Mouse (Mus musculus) gastrocnemius, adult 8-10 months (tissue): Measurements from ENCODE around the gene Tbc1d10a. TPM values are rescaled to one million over a fixed set of nuclear protein-coding genes. Genes with fewer than 3 reads are reported as not detected.
A peak's percentile ranks its signal among the peaks of the same experiment; 100 is the strongest.

Experiments
- DNase-seq, 2 experiments: peaks; one replicate each; pipeline ENCODE4 v3.0.0; 2022; ENCODE audit warnings: low spot score in 2 of 2
- total RNA-seq, 4 experiments: library from RNA; stranded (reverse); gene quantifications; 2 replicates each; pipeline ENCODE4 v1.2.4; 2022

The Tbc1d10a gene
- total RNA-seq, result 1 to 10 TPM; 2.7 to 4.5 (median 3.7) TPM

- peak; percentile 96 to 97 for DNase-seq
Observed at GRCm38 (mm10) chr11:4186486-4187317, at the start of gene Tbc1d10a. Gene Tbc1d10a, plus strand, starts transcription at chr11:4186789.

- no peak for DNase-seq
Observed at GRCm38 (mm10) chr11:4138964-4139363, 47.6 kb upstream of the Tbc1d10a start.

- DNase-seq, result no peak
Observed at GRCm38 (mm10) chr11:4141505-4141904, 45.1 kb upstream of the Tbc1d10a start.

- DNase-seq, result no peak
Observed at GRCm38 (mm10) chr11:4142352-4142751, 44.2 kb upstream of the Tbc1d10a start.

GRCm38 (mm10) chr11:4143281-4144062, 43.1 kb upstream of the Tbc1d10a start:
- DNase-seq, result no peak

- DNase-seq, result no peak
Observed at GRCm38 (mm10) chr11:4146381-4146780, 40.2 kb upstream of the Tbc1d10a start.

- DNase-seq, result no peak
Observed at GRCm38 (mm10) chr11:4147098-4147497, 39.5 kb upstream of the Tbc1d10a start.

GRCm38 (mm10) chr11:4148120-4148519, 38.5 kb upstream of the Tbc1d10a start:
- DNase-seq, result no peak

- no peak for DNase-seq
Observed at GRCm38 (mm10) chr11:4148536-4149156, 37.9 kb upstream of the Tbc1d10a start.

GRCm38 (mm10) chr11:4149886-4150285, 36.7 kb upstream of the Tbc1d10a start:
- DNase-seq, result no peak

- no peak for DNase-seq
Observed at GRCm38 (mm10) chr11:4153694-4154093, 32.9 kb upstream of the Tbc1d10a start.

- no peak for DNase-seq
Observed at GRCm38 (mm10) chr11:4155641-4156040, 30.9 kb upstream of the Tbc1d10a start.

- DNase-seq, result no peak
Observed at GRCm38 (mm10) chr11:4158676-4159075, 27.9 kb upstream of the Tbc1d10a start.

GRCm38 (mm10) chr11:4159808-4160708, 26.5 kb upstream of the Tbc1d10a start, which contains the start of the genes Ccdc157 and Sf3a1:
Gene Ccdc157, minus strand, starts transcription at chr11:4160293.
Gene Sf3a1, plus strand, starts transcription at chr11:4160350.
- peak; percentile 85 to 89 for DNase-seq

- DNase-seq, result no peak
Observed at GRCm38 (mm10) chr11:4160758-4161480, 25.7 kb upstream of the Tbc1d10a start.

- DNase-seq, result no peak
Observed at GRCm38 (mm10) chr11:4164701-4165100, 21.9 kb upstream of the Tbc1d10a start.

- no peak for DNase-seq
Observed at GRCm38 (mm10) chr11:4166467-4167090, 20.0 kb upstream of the Tbc1d10a start.

- DNase-seq, result peak; percentile 84 to 89
Observed at GRCm38 (mm10) chr11:4174586-4174985, 12.0 kb upstream of the Tbc1d10a start.

- peak in 1 of 2 experiments; percentile 47 for DNase-seq
Observed at GRCm38 (mm10) chr11:4177716-4178115, 8.9 kb upstream of the Tbc1d10a start.

GRCm38 (mm10) chr11:4182061-4182460, 4.5 kb upstream of the Tbc1d10a start:
- no peak for DNase-seq
